Mouse (Mus musculus): Measurements from ENCODE around the gene Cfap99. TPM values are rescaled to one million over a fixed set of nuclear protein-coding genes. Genes with fewer than 3 reads are reported as not detected.

The Cfap99 gene
- polyA plus RNA-seq, 1 experiment from 2014 or later, result not detected

GRCm38 (mm10) chr5:34274268-34274667, 14.1 kb upstream of the Cfap99 start:
- no peaks in the 10 kb centered on the region for H3K4me1 ChIP-seq (ENCODE audit: control insufficient read depth, insufficient read depth, low read length)
- 86% methylated on average over 3 of the region's 3 CpGs for WGBS
- H3K9me3 ChIP-seq (replicated peaks; ENCODE audit: control insufficient read depth, low read length), result no peaks in the 10 kb centered on the region
- H3K27me3 ChIP-seq (ENCODE audit: control insufficient read depth, insufficient read depth, low read length), result no peaks in the 10 kb centered on the region
- no peak overlapping the region for H3K9ac ChIP-seq (ENCODE audit: low read length)
- no peak overlapping the region for H3K27ac ChIP-seq (ENCODE audit: low read length)
- no peak overlapping the region for H3K4me3 ChIP-seq (replicated peaks; ENCODE audit: low read length)
- H3K36me3 ChIP-seq (ENCODE audit: control insufficient read depth, insufficient read depth, low read length), result no peaks in the 10 kb centered on the region
- ATAC-seq (ENCODE audit: insufficient read depth, low FRiP score), result no peak
- no peak overlapping the region for H3K4me2 ChIP-seq (ENCODE audit: low read depth, low read length)

GRCm38 (mm10) chr5:34274676-34275293, 13.6 kb upstream of the Cfap99 start:
- Histone ChIP-seq H3K4me2 (ENCODE audit: low read depth, low read length) (no peak overlapping the region), H3K36me3 (ENCODE audit: control insufficient read depth, insufficient read depth, low read length) (no peaks in the 10 kb centered on the region), H3K9ac (ENCODE audit: low read length) (no peak overlapping the region), H3K27ac (ENCODE audit: low read length) (no peak overlapping the region), H3K27me3 (ENCODE audit: control insufficient read depth, insufficient read depth, low read length) (no peaks in the 10 kb centered on the region), H3K4me1 (ENCODE audit: control insufficient read depth, insufficient read depth, low read length) (no peaks in the 10 kb centered on the region), H3K9me3 (replicated peaks; ENCODE audit: control insufficient read depth, low read length) (no peaks in the 10 kb centered on the region), H3K4me3 (replicated peaks; ENCODE audit: low read length) (no peak overlapping the region)
- ATAC-seq (ENCODE audit: insufficient read depth, low FRiP score), result no peak
- WGBS, result 83% methylated on average over 10 of the region's 10 CpGs

- 70% methylated on average over 7 of the region's 7 CpGs for WGBS
- Histone ChIP-seq H3K27me3 (ENCODE audit: control insufficient read depth, insufficient read depth, low read length) (no peaks in the 10 kb centered on the region), H3K27ac (ENCODE audit: low read length) (no peak overlapping the region), H3K4me1 (ENCODE audit: control insufficient read depth, insufficient read depth, low read length) (no peaks in the 10 kb centered on the region), H3K9ac (ENCODE audit: low read length) (no peak overlapping the region), H3K4me2 (ENCODE audit: low read depth, low read length) (no peak overlapping the region), H3K4me3 (replicated peaks; ENCODE audit: low read length) (no peak overlapping the region), H3K36me3 (ENCODE audit: control insufficient read depth, insufficient read depth, low read length) (no peaks in the 10 kb centered on the region), H3K9me3 (replicated peaks; ENCODE audit: control insufficient read depth, low read length) (no peaks in the 10 kb centered on the region)
- ATAC-seq (ENCODE audit: insufficient read depth, low FRiP score), result no peak
Observed at GRCm38 (mm10) chr5:34276191-34276590, 12.2 kb upstream of the Cfap99 start.

GRCm38 (mm10) chr5:34276746-34277145, 11.7 kb upstream of the Cfap99 start:
- no peak for ATAC-seq (ENCODE audit: insufficient read depth, low FRiP score)
- H3K4me1 ChIP-seq (ENCODE audit: control insufficient read depth, insufficient read depth, low read length), result no peaks in the 10 kb centered on the region

GRCm38 (mm10) chr5:34278058-34278457, 10.3 kb upstream of the Cfap99 start:
- H3K4me3 ChIP-seq (replicated peaks; ENCODE audit: low read length), result no peak overlapping the region
- 61% methylated on average over 4 of the region's 4 CpGs for WGBS
- no peak for ATAC-seq (ENCODE audit: insufficient read depth, low FRiP score)
- no peak overlapping the region for H3K27ac ChIP-seq (ENCODE audit: low read length)
- H3K27me3 ChIP-seq (ENCODE audit: control insufficient read depth, insufficient read depth, low read length), result no peaks in the 10 kb centered on the region
- no peaks in the 10 kb centered on the region for H3K9me3 ChIP-seq (replicated peaks; ENCODE audit: control insufficient read depth, low read length)
- H3K9ac ChIP-seq (ENCODE audit: low read length), result no peak overlapping the region
- H3K4me1 ChIP-seq (ENCODE audit: control insufficient read depth, insufficient read depth, low read length), result no peaks in the 10 kb centered on the region
- H3K4me2 ChIP-seq (ENCODE audit: low read depth, low read length), result no peak overlapping the region
- no peaks in the 10 kb centered on the region for H3K36me3 ChIP-seq (ENCODE audit: control insufficient read depth, insufficient read depth, low read length)

More at GRCm38 (mm10) chr5:34276746-34277145, 11.7 kb upstream of the Cfap99 start:
- Histone ChIP-seq H3K9me3 (replicated peaks; ENCODE audit: control insufficient read depth, low read length) (no peaks in the 10 kb centered on the region), H3K4me3 (replicated peaks; ENCODE audit: low read length) (no peak overlapping the region), H3K27ac (ENCODE audit: low read length) (no peak overlapping the region), H3K36me3 (ENCODE audit: control insufficient read depth, insufficient read depth, low read length) (no peaks in the 10 kb centered on the region), H3K27me3 (ENCODE audit: control insufficient read depth, insufficient read depth, low read length) (no peaks in the 10 kb centered on the region), H3K9ac (ENCODE audit: low read length) (no peak overlapping the region), H3K4me2 (ENCODE audit: low read depth, low read length) (no peak overlapping the region)
- WGBS, result 54% methylated on average over 6 of the region's 6 CpGs

- no peak overlapping the region for H3K4me3 ChIP-seq (replicated peaks; ENCODE audit: low read length)
- H3K4me2 ChIP-seq (ENCODE audit: low read depth, low read length), result no peak overlapping the region
- 81% methylated on average over 9 of the region's 9 CpGs for WGBS
- ATAC-seq (ENCODE audit: insufficient read depth, low FRiP score), result no peak
- H3K4me1 ChIP-seq (ENCODE audit: control insufficient read depth, insufficient read depth, low read length), result no peaks in the 10 kb centered on the region
- no peaks in the 10 kb centered on the region for H3K27me3 ChIP-seq (ENCODE audit: control insufficient read depth, insufficient read depth, low read length)
- H3K9ac ChIP-seq (ENCODE audit: low read length), result no peak overlapping the region
- no peak overlapping the region for H3K27ac ChIP-seq (ENCODE audit: low read length)
- no peaks in the 10 kb centered on the region for H3K36me3 ChIP-seq (ENCODE audit: control insufficient read depth, insufficient read depth, low read length)
- H3K9me3 ChIP-seq (replicated peaks; ENCODE audit: control insufficient read depth, low read length), result no peaks in the 10 kb centered on the region
Observed at GRCm38 (mm10) chr5:34279214-34279613, 9.2 kb upstream of the Cfap99 start.

GRCm38 (mm10) chr5:34280976-34281375, 7.4 kb upstream of the Cfap99 start:
- ATAC-seq (ENCODE audit: insufficient read depth, low FRiP score), result no peak
- Histone ChIP-seq H3K4me2 (ENCODE audit: low read depth, low read length) (no peak overlapping the region), H3K36me3 (ENCODE audit: control insufficient read depth, insufficient read depth, low read length) (no peaks in the 10 kb centered on the region), H3K9me3 (replicated peaks; ENCODE audit: control insufficient read depth, low read length) (no peaks in the 10 kb centered on the region), H3K27ac (ENCODE audit: low read length) (no peak overlapping the region), H3K4me3 (replicated peaks; ENCODE audit: low read length) (no peak overlapping the region), H3K27me3 (ENCODE audit: control insufficient read depth, insufficient read depth, low read length) (peaks cover 3% of the 10 kb centered on the region), H3K9ac (ENCODE audit: low read length) (no peak overlapping the region), H3K4me1 (ENCODE audit: control insufficient read depth, insufficient read depth, low read length) (no peaks in the 10 kb centered on the region)
- WGBS, result 45% methylated on average over 7 of the region's 7 CpGs

- ATAC-seq (ENCODE audit: insufficient read depth, low FRiP score), result no peak
- H3K4me3 ChIP-seq (replicated peaks; ENCODE audit: low read length), result no peak overlapping the region
- no peak overlapping the region for H3K4me2 ChIP-seq (ENCODE audit: low read depth, low read length)
- no peaks in the 10 kb centered on the region for H3K36me3 ChIP-seq (ENCODE audit: control insufficient read depth, insufficient read depth, low read length)
- no peaks in the 10 kb centered on the region for H3K9me3 ChIP-seq (replicated peaks; ENCODE audit: control insufficient read depth, low read length)
- peaks cover 12% of the 10 kb centered on the region; the same call in 1 of the 2 replicates for H3K4me1 ChIP-seq (ENCODE audit: control insufficient read depth, insufficient read depth, low read length)
- 88% methylated on average over 5 of the region's 5 CpGs for WGBS
- H3K27me3 ChIP-seq (ENCODE audit: control insufficient read depth, insufficient read depth, low read length), result peaks cover 27% of the 10 kb centered on the region
- no peak overlapping the region for H3K27ac ChIP-seq (ENCODE audit: low read length)
- no peak overlapping the region for H3K9ac ChIP-seq (ENCODE audit: low read length)
Observed at GRCm38 (mm10) chr5:34283355-34283754, 5.0 kb upstream of the Cfap99 start.

GRCm38 (mm10) chr5:34284156-34284750, 4.1 kb upstream of the Cfap99 start:
- peaks cover 36% of the 10 kb centered on the region for H3K27me3 ChIP-seq (ENCODE audit: control insufficient read depth, insufficient read depth, low read length)
- no peaks in the 10 kb centered on the region for H3K9me3 ChIP-seq (replicated peaks; ENCODE audit: control insufficient read depth, low read length)
- no peaks in the 10 kb centered on the region for H3K36me3 ChIP-seq (ENCODE audit: control insufficient read depth, insufficient read depth, low read length)
- H3K9ac ChIP-seq (ENCODE audit: low read length), result no peak overlapping the region
- H3K4me3 ChIP-seq (replicated peaks; ENCODE audit: low read length), result no peak overlapping the region
- H3K4me1 ChIP-seq (ENCODE audit: control insufficient read depth, insufficient read depth, low read length), result peaks cover 12% of the 10 kb centered on the region; the same call in 1 of the 2 replicates
- no peak overlapping the region for H3K27ac ChIP-seq (ENCODE audit: low read length)
- no peak overlapping the region for H3K4me2 ChIP-seq (ENCODE audit: low read depth, low read length)
- WGBS, result 31% methylated on average over 3 of the region's 3 CpGs
- ATAC-seq (ENCODE audit: insufficient read depth, low FRiP score), result no peak

Measured in stomach, embryonic 16.5 days (tissue).